In the genomic region with DNA sequence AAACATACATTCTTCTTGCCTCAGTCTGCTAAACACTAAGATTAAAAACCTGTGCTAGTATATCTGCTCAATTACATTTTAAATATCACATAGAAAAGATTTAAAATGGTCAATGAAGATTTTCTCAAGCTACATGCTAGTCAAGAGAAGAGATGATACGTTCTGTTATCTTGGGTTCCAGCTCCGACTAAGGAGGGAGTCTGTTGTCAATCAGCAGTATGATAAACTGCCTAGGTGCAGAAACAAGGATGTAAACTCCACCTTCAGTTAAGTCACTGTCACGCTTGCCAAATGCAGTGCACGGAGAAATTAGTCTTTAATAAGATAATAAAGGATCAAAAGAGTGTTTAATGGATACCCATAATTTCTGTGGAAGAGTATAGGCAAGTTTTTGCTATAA, we compare ENCODE assay signal across 24 mouse cellular contexts.
"Had no signal": no experiment of that assay in that cellular context is flagged by ENCODE, and none has a peak within 500 bp of the region (broad histone marks: within the 10 kb centered on the region; RNA-seq: fewer than 3 reads in every experiment).

No protein-coding gene starts in this region.

- H3K27ac ChIP-seq: heart, embryonic 10.5 days; hindbrain, embryonic 13.5 days; hindbrain, embryonic 15.5 days; hindbrain, postnatal 0 days; kidney, embryonic 15.5 days; kidney, postnatal 0 days; layer of hippocampus, adult 2 months; left cerebral cortex, adult 2 months; limb, embryonic 10.5 days; limb, embryonic 12.5 days; liver, embryonic 12.5 days; liver, embryonic 15.5 days had no signal

- H3K27me3 ChIP-seq: heart, embryonic 12.5 days; hindbrain, embryonic 13.5 days; hindbrain, embryonic 15.5 days; kidney, embryonic 15.5 days; limb, embryonic 12.5 days; liver, embryonic 12.5 days; liver, embryonic 15.5 days had no signal

- H3K4me1 ChIP-seq: heart, embryonic 10.5 days; heart, embryonic 12.5 days; hindbrain, embryonic 13.5 days; hindbrain, embryonic 15.5 days; kidney, embryonic 15.5 days; limb, embryonic 10.5 days; limb, embryonic 12.5 days; liver, embryonic 12.5 days; liver, embryonic 15.5 days had no signal

- H3K36me3 ChIP-seq: limb, embryonic 10.5 days; liver, embryonic 12.5 days; liver, embryonic 15.5 days had no signal

- ATAC-seq: hindbrain, postnatal 0 days; liver, embryonic 12.5 days had no signal

- H3K9ac ChIP-seq: heart, embryonic 12.5 days; hindbrain, embryonic 13.5 days; hindbrain, embryonic 15.5 days; kidney, embryonic 15.5 days; limb, embryonic 12.5 days; liver, embryonic 12.5 days; liver, embryonic 15.5 days had no signal

- H3K4me3 ChIP-seq: heart, embryonic 10.5 days; heart, embryonic 12.5 days; hindbrain, embryonic 13.5 days; hindbrain, embryonic 15.5 days; kidney, embryonic 15.5 days; layer of hippocampus, adult 2 months; left cerebral cortex, adult 2 months; limb, embryonic 10.5 days; limb, embryonic 12.5 days; liver, embryonic 12.5 days; liver, embryonic 15.5 days had no signal

- DNase-seq: gastrocnemius, postnatal 14 days; gastrocnemius, postnatal 36 days; heart, adult 18-20 months; heart, postnatal 10 days; heart, postnatal 36 days; kidney, adult 11 months; kidney, adult 2 months; kidney, adult 9 months; kidney, postnatal 14 days; kidney, postnatal 4 days; liver had no signal

- H3K9me3 ChIP-seq: heart, embryonic 10.5 days; heart, embryonic 12.5 days; hindbrain, embryonic 13.5 days; hindbrain, embryonic 15.5 days; kidney, embryonic 15.5 days; limb, embryonic 10.5 days; limb, embryonic 12.5 days; liver, embryonic 12.5 days; liver, embryonic 15.5 days had no signal
